Mouse (Mus musculus): ENCODE data around the gene Hpca.

Gene Hpca

GRCm38 (mm10) chr4:129135637-129136036, 13.8 kb upstream of the Hpca start:
- DNase-seq: peak in 1 of 2 experiments; percentile 47

- peak; percentile 88 to 91 for DNase-seq
Observed at GRCm38 (mm10) chr4:129134799-129135585, 13.2 kb upstream of the Hpca start.

- no peak for DNase-seq
Observed at GRCm38 (mm10) chr4:129130755-129131303, 9.0 kb upstream of the Hpca start.

- DNase-seq: peak; percentile 53 to 68
Observed at GRCm38 (mm10) chr4:129130149-129130548, 8.3 kb upstream of the Hpca start.

- DNase-seq: no peak
Observed at GRCm38 (mm10) chr4:129129387-129129786, 7.6 kb upstream of the Hpca start.

- no peak for DNase-seq
Observed at GRCm38 (mm10) chr4:129128582-129129338, 6.9 kb upstream of the Hpca start.

- DNase-seq: no peak
Observed at GRCm38 (mm10) chr4:129125736-129126451, 4.1 kb upstream of the Hpca start.

- no peak for DNase-seq
Observed at GRCm38 (mm10) chr4:129124652-129125146, 2.9 kb upstream of the Hpca start.

- DNase-seq: no peak
Observed at GRCm38 (mm10) chr4:129122719-129123118, 883 bp upstream of the Hpca start.

GRCm38 (mm10) chr4:129122107-129122506, 271 bp upstream of the Hpca start:
- DNase-seq: no peak

- peak in 1 of 2 experiments; percentile 50 for DNase-seq
Observed at GRCm38 (mm10) chr4:129120520-129121445, 1.1 kb downstream of the Hpca start.

GRCm38 (mm10) chr4:129119708-129120107, 2.1 kb downstream of the Hpca start:
- DNase-seq: no peak

- no peak for DNase-seq
Observed at GRCm38 (mm10) chr4:129117720-129118510, 3.9 kb downstream of the Hpca start.

GRCm38 (mm10) chr4:129116703-129117102, 5.1 kb downstream of the Hpca start:
- DNase-seq: no peak

GRCm38 (mm10) chr4:129113083-129113988, 8.5 kb downstream of the Hpca start:
- DNase-seq: peak; percentile 76 to 86

- peak in 1 of 2 experiments; percentile 27 for DNase-seq
Observed at GRCm38 (mm10) chr4:129112231-129112630, 9.6 kb downstream of the Hpca start.

GRCm38 (mm10) chr4:129111350-129111749, 10.5 kb downstream of the Hpca start:
- DNase-seq: no peak

GRCm38 (mm10) chr4:129110804-129111203, 11.0 kb downstream of the Hpca start:
- DNase-seq: no peak

GRCm38 (mm10) chr4:129108624-129109023, 13.2 kb downstream of the Hpca start:
- no peak for DNase-seq
